Mouse (Mus musculus) C2C12 (cell line): ENCODE measurements around the gene Treh. TPM values are rescaled to one million over a fixed set of nuclear protein-coding genes. Genes with fewer than 3 reads are reported as not detected.

ENCODE experiments used
- H3K27me3 ChIP-seq: one replicate; pipeline ENCODE4 v1.6.1; 2011; ENCODE audit not compliant: control insufficient read depth, insufficient read depth, insufficient read length
- H3K36me3 ChIP-seq: one replicate; pipeline ENCODE4 v1.6.1; 2011; ENCODE audit not compliant: control insufficient read depth, insufficient read depth
- H3K4me3 ChIP-seq: one replicate; pipeline ENCODE4 v1.5.1; 2011; ENCODE audit warnings: mild to moderate bottlenecking, control low read depth; ENCODE audit not compliant: poor library complexity, insufficient read depth, severe bottlenecking
- H3K79me2 ChIP-seq: one replicate; pipeline ENCODE4 v1.6.1; 2011; ENCODE audit not compliant: control insufficient read depth, insufficient read depth
- H3K79me3 ChIP-seq: one replicate; pipeline ENCODE4 v1.6.1; 2011; ENCODE audit warnings: low read depth, control low read depth
- H3ac ChIP-seq: one replicate; pipeline ENCODE3; 2011; ENCODE audit warnings: low read depth; ENCODE audit not compliant: control insufficient read depth, insufficient read length
- CEBPB ChIP-seq: IDR thresholded peaks from one replicate; pipeline ENCODE4 v1.6.1; 2011; ENCODE audit warnings: low read depth, mild to moderate bottlenecking, control low read depth, moderate library complexity
- CTCF ChIP-seq: IDR thresholded peaks from one replicate; pipeline ENCODE4 v1.5.1; 2011; ENCODE audit not compliant: control insufficient read depth, insufficient read depth, insufficient read length
- FOSL1 ChIP-seq: IDR thresholded peaks from one replicate; pipeline ENCODE4 v1.8.0; 2011; ENCODE audit warnings: mild to moderate bottlenecking, low read length; ENCODE audit not compliant: poor library complexity, insufficient read depth, severe bottlenecking
- MAX ChIP-seq: IDR thresholded peaks from one replicate; pipeline ENCODE4 v1.6.1; 2011; ENCODE audit warnings: mild to moderate bottlenecking, control low read depth
- MYOD1 ChIP-seq: IDR thresholded peaks from one replicate; pipeline ENCODE4 v1.6.1; 2011; ENCODE audit warnings: low read depth; ENCODE audit not compliant: control insufficient read depth, insufficient read length
- MYOG ChIP-seq: IDR thresholded peaks from one replicate; pipeline ENCODE4 v1.6.1; 2011; ENCODE audit not compliant: control insufficient read depth, insufficient read length; ENCODE audit errors: extremely low read depth
- USF1 ChIP-seq: IDR thresholded peaks from one replicate; pipeline ENCODE4 v1.6.1; 2011; ENCODE audit warnings: low read depth, mild to moderate bottlenecking, control low read depth, moderate library complexity
- polyA plus RNA-seq: library from polyadenylated mRNA; unstranded; fragments of >200 nt; fragmentation: generic; extraction: Trizol; gene quantifications from one replicate; pipeline ENCODE4 v1.2.1, GENCODE M21; 2012; ENCODE audit warnings: missing spikeins

Treh gene
- polyA plus RNA-seq, 1 experiment: not detected

GRCm38 (mm10) chr9:44723008-44723407 is 50.0 kb downstream of the Treh start:
- Histone ChIP-seq H3K79me3 (peaks cover 18% of the 10 kb centered on the region), H3K36me3 (peaks cover 27% of the 10 kb centered on the region), H3K79me2 (peaks cover 39% of the 10 kb centered on the region), H3K27me3 (no peaks in the 10 kb centered on the region), H3K4me3 (no peak overlapping the region), H3ac (no peak overlapping the region)
- TF ChIP-seq FOSL1: no peak

DNA sequence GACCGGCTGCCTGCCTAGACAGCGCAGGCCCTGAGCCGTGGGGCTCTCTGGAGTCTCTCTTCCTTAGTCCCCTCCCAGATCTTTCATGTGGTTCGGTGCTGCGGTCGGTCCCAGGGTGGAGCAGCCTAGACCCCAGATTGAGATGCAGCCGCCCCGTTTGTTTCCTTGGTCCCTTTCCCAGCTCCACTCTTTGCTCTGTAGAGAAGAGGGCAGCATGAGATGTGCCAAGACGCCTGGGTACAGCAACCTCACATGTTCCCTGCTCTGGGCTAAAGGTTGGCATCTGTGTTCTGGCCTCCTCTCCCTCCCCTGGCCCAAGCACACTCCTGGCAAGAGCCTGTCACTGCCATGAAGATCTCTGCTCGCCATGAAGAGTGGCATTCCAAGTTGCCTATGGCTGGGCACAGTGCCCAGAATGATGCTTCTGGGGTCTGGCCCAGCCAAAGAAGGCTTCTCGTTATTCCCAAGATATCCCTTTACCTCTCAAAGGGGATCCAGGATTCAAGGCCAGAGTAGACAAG is 50.5 kb downstream of the Treh start:
- Histone ChIP-seq H3K36me3 (peaks cover 24% of the 10 kb centered on the region), H3K4me3 (no peak overlapping the region), H3K79me3 (peaks cover 14% of the 10 kb centered on the region), H3ac (peak overlapping the region; percentile 62), H3K27me3 (no peaks in the 10 kb centered on the region), H3K79me2 (peaks cover 44% of the 10 kb centered on the region)
- no peak for TF ChIP-seq CTCF
- no peak for TF ChIP-seq MYOD1
- TF ChIP-seq MYOG: no peak

- Histone ChIP-seq H3K36me3 (peaks cover 24% of the 10 kb centered on the region), H3K4me3 (no peak overlapping the region), H3K79me3 (peaks cover 14% of the 10 kb centered on the region), H3K79me2 (peaks cover 39% of the 10 kb centered on the region), H3K27me3 (no peaks in the 10 kb centered on the region), H3ac (no peak overlapping the region)
- TF ChIP-seq FOSL1 (no peak), MYOD1 (no peak), CTCF (no peak), MAX (no peak), MYOG (no peak), USF1 (no peak), CEBPB (no peak)
Observed at GRCm38 (mm10) chr9:44724223-44724622, 51.2 kb downstream of the Treh start.

DNA sequence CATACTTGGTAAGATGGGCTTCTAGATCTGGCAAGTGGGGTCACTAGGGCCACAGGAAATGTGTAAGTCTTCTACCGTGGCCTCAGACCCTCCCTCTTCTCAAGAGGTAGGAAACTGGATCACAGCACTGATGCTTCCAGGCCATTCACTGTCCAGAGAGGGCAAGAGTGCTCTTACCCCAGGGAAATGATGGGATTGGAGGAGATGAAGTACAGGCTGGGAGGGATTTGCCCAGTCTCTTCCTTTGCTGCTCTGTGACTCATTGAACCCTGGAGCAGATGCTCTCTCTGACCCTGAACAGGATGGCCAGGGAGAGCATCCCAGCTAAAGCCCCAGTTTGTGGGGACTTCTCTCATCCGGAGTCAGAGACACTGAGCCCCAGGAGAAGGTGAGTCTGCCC is 51.6 kb downstream of the Treh start:
- no peaks in the 10 kb centered on the region for H3K27me3 ChIP-seq
- H3K4me3 ChIP-seq: no peak overlapping the region
- peaks cover 24% of the 10 kb centered on the region for H3K36me3 ChIP-seq
- H3K79me2 ChIP-seq: peaks cover 36% of the 10 kb centered on the region
- H3K79me3 ChIP-seq: peaks cover 13% of the 10 kb centered on the region
- H3ac ChIP-seq: no peak overlapping the region
- TF ChIP-seq MYOD1: no peak
- no peak for TF ChIP-seq CTCF
- TF ChIP-seq FOSL1: no peak

DNA sequence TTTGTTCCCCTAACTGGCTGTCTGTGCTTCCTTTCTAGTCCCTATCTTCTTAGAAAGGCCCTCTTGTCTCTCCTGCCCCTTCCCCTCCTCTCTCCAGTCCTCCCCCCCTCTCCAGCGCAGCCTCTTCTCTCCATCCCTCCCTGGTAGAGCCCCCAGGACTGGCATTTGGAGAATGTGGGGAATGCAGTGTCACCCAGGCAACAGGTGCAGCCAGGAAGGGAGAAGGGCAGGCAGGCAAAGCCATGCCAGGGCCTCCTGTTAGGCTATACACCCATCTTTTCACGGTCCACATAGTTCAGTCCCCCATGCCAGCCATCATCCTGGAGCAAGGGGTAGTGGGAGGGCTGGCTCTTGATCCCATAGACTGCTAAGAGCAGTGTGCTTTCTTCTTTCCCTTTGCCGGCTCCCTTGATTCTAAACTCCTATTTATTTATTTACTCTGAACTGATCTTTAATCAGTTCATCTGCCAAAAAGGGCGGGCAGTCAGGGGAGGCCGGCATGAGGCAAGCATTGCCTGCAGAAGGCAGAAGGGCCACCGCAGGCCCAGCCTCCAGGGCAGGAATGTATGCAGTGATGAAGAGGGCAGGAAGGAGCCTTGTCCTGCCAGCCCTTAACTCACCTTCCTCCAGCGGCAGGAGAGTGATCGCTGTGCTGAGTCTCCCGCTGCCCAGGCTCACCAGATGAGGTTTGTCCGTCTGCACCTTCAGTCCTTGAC is 53.6 kb downstream of the Treh start:
- H3K79me3 ChIP-seq: peaks cover 16% of the 10 kb centered on the region
- no peak for TF ChIP-seq CEBPB
- peak; percentile 71 for TF ChIP-seq MYOD1
- peak overlapping the region; percentile 42 for H3ac ChIP-seq
- peaks cover 36% of the 10 kb centered on the region for H3K79me2 ChIP-seq
- no peaks in the 10 kb centered on the region for H3K27me3 ChIP-seq
- no peak overlapping the region for H3K4me3 ChIP-seq
- peaks cover 27% of the 10 kb centered on the region for H3K36me3 ChIP-seq

DNA sequence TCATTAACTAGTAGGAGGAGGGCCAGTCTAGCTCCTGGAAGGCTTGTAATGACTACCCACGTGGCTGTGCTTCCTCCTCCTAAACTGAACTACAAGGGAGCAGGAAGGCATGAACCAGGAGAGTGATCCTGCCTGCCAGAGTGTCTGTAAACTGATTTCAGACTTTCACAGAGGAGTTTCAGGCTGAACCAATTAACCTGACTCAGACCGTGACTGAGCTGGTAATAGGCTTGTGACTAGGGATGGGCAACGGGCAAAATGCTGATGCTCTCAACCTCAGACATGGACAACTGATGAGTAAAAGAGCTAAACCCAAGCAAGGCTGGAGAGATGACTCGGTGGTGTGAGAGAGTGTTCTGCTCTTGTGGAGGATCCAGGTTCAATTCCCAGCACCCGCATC is 54.4 kb downstream of the Treh start:
- TF ChIP-seq MAX (no peak), FOSL1 (no peak), CTCF (no peak), MYOD1 (no peak), CEBPB (no peak), USF1 (no peak), MYOG (no peak)
- peaks cover 36% of the 10 kb centered on the region for H3K79me2 ChIP-seq
- H3ac ChIP-seq: no peak overlapping the region
- no peaks in the 10 kb centered on the region for H3K27me3 ChIP-seq
- H3K4me3 ChIP-seq: no peak overlapping the region
- peaks cover 23% of the 10 kb centered on the region for H3K79me3 ChIP-seq
- peaks cover 25% of the 10 kb centered on the region for H3K36me3 ChIP-seq
